Mouse (Mus musculus) heart, embryonic 14.5 days (tissue): ENCODE results near the gene Foxr1. TPM values are rescaled to one million over a fixed set of nuclear protein-coding genes. Genes with fewer than 3 reads are reported as not detected.
"Not testable (repeated sequence)": the region's sequence is repeated elsewhere in the genome, so short reads cannot be mapped to it uniquely, and the experiment has no call there.

ENCODE experiments used
- ATAC-seq: fragments of 200-750 bp; cut with Nextera tagmentation; 2 replicates; pipeline ENCODE4 v1.8.0; 2017; ENCODE audit warnings: low read depth, moderate TSS enrichment; ENCODE audit not compliant: insufficient number of reproducible peaks, insufficient read depth, low FRiP score
- H3K27ac ChIP-seq, 2 experiments: fragments of 200-500 bp in 1 of 2; fragments of 300-500 bp in 1 of 2; sonication (generic) in 1 of 2; replicated peaks in 1 of 2; 2 replicates each; pipeline ENCODE4 v1.5.1; 2012 to 2014; ENCODE audit warnings: low read depth in 2 of 2, low read length in 2 of 2, control low read depth in 1 of 2, mild to moderate bottlenecking in 1 of 2, mixed read lengths in 1 of 2; ENCODE audit not compliant: control insufficient read depth in 1 of 2, insufficient read depth in 1 of 2
- H3K27me3 ChIP-seq: fragments of 300-500 bp; sonication (generic); 2 replicates; pipeline ENCODE4 v1.6.1; 2014; ENCODE audit warnings: mild to moderate bottlenecking, low read length, control low read depth; ENCODE audit not compliant: control insufficient read depth, insufficient read depth
- H3K36me3 ChIP-seq: fragments of 300-500 bp; sonication (generic); 2 replicates; pipeline ENCODE4 v1.6.1; 2014; ENCODE audit warnings: mild to moderate bottlenecking, control low read depth, low read length, mixed read lengths; ENCODE audit not compliant: control insufficient read depth, insufficient read depth
- H3K4me1 ChIP-seq, 2 experiments: fragments of 200-500 bp in 1 of 2; fragments of 300-500 bp in 1 of 2; sonication (generic) in 1 of 2; 2 replicates each; pipeline ENCODE4 v1.6.1; 2012 to 2014; ENCODE audit warnings: low read length in 2 of 2, control low read depth in 1 of 2, mixed read lengths in 1 of 2; ENCODE audit not compliant: control insufficient read depth in 2 of 2, insufficient read depth in 2 of 2
- H3K4me2 ChIP-seq: fragments of 300-500 bp; sonication (generic); 2 replicates; pipeline ENCODE4 v1.6.1; 2014; ENCODE audit warnings: mild to moderate bottlenecking, low read length
- H3K4me3 ChIP-seq, 2 experiments: fragments of 200-500 bp in 1 of 2; fragments of 300-500 bp in 1 of 2; sonication (generic) in 1 of 2; 2 replicates each; pipeline ENCODE4 v1.5.1; 2012 to 2014; ENCODE audit warnings: low read length in 2 of 2, mild to moderate bottlenecking in 2 of 2, control low read depth in 1 of 2, low read depth in 1 of 2, moderate library complexity in 1 of 2; ENCODE audit not compliant: control insufficient read depth in 1 of 2, insufficient read depth in 1 of 2
- H3K9ac ChIP-seq: fragments of 300-500 bp; sonication (generic); 2 replicates; pipeline ENCODE4 v1.6.1; 2014; ENCODE audit warnings: mild to moderate bottlenecking, low read length
- H3K9me3 ChIP-seq: fragments of 300-500 bp; sonication (generic); 2 replicates; pipeline ENCODE4 v1.6.1; 2016; ENCODE audit warnings: low read length, control low read depth; ENCODE audit not compliant: control insufficient read depth
- WGBS: fragments of 180-500 bp; shearing (Covaris S2); extraction: QIAGEN DNeasy Blood & Tissue Kit; methylation state at CpG from one replicate; pipeline ENCODE4 v1.1.7; 2014; 5-methylcytosine and 5-hydroxymethylcytosine counted together
- polyA plus RNA-seq: library from polyadenylated mRNA; unstranded; fragments of >200 nt; fragmentation: Nextera tagmentation; extraction: Ambion mirVana; gene quantifications from 2 replicates; pipeline ENCODE4 v1.2.1, GENCODE M21; 2014

Gene Foxr1
- polyA plus RNA-seq, 1 experiment from 2014 or later, result not detected

DNA sequence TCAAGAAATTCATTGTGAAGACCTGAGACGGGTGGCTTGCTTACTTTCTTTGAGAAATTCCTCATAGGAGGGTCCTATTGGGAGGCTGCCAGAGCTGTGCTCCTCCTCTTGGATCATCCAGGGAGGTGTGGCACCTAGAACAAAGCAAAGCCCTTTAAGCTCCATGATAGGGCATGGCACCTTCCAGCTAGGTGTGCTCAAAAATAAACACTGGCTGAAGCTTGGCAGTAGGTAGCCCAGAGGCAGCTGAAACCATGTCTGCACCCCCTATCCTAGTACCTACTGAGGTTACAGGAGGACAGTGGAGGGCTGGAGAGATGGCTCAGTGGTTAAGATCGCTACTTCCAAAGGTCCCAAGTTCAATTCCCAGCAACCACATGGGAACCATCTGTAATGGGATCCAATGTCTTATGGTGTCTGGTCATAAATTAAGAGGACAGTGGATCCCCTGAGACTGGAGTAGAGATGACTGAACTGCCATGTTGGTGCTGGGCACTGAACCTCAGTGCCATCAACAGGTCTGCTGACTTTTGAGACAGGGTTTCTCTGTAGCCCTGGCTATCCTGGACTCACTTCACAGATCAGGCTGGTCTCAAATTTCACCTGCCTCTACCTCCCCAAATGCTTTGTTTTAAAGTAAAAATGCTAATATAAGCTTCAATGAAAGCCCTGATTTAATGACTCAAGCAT, 30.1 kb downstream of the Foxr1 start:
- H3K9ac ChIP-seq, result no peak overlapping the region
- no peak overlapping the region for H3K4me3 ChIP-seq
- 0 out of 4 replicates have a peak, but pooled peaks cover 0 to 4% of the 10 kb centered on the region in 2 experiments for H3K4me1 ChIP-seq
- peaks cover 68% of the 10 kb centered on the region for H3K36me3 ChIP-seq
- H3K9me3 ChIP-seq, result no peaks in the 10 kb centered on the region
- no peaks in the 10 kb centered on the region for H3K27me3 ChIP-seq
- 88% methylated on average over 2 of the region's 2 CpGs for WGBS
- no peak overlapping the region for H3K27ac ChIP-seq
- no peak for ATAC-seq
- H3K4me2 ChIP-seq, result no peak overlapping the region

DNA sequence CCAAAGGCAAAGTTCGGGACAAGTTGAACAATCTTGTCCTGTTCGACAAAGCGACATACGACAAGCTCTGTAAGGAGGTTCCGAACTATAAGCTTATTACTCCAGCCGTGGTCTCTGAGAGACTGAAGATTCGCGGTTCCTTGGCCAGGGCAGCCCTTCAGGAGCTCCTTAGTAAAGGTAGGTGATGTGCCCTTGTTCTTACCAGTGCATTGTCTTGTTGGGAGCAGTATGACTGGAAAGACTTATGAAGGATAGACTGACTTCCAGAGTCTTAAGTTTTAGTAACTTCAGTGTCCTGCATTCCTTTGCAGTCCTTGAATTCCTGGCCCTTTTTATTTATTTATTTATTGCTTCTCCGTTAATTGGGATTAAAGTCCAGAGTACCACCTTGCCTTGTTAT, 32.2 kb downstream of the Foxr1 start:
- ATAC-seq, H3K27me3 ChIP-seq, H3K9me3 ChIP-seq, H3K4me1 ChIP-seq, H3K27ac ChIP-seq: not testable (repeated sequence)
- Histone ChIP-seq H3K4me3 (peak overlapping the region; percentile 85 to 87; a peak in 3 of 4 replicates), H3K36me3 (peaks cover 72% of the 10 kb centered on the region), H3K9ac (peak overlapping the region; percentile 91), H3K4me2 (peak overlapping the region; percentile 76)
- WGBS, result 81% methylated on average over 9 of the region's 9 CpGs

DNA sequence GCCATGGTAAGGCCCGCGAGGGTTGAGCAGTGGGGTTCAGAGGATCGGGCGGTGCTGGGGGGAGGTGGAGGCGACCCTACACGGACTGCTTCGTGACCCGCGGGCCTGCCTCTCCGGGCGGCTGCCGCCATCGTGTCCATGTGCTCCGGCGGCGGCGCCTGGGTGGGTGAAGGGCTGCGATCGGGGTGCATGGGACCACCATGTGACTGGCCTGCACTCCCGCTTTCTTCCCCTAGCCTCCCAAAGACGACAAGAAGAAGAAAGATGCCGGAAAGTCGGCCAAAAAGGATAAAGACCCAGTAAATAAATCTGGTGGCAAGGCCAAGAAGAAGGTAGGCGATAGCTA, 33.2 kb downstream of the Foxr1 start:
- Histone ChIP-seq H3K4me2 (peak overlapping the region; percentile 76), H3K36me3 (peaks cover 72% of the 10 kb centered on the region), H3K4me1 (0 out of 4 replicates have a peak, but pooled peaks cover 0 to 4% of the 10 kb centered on the region in 2 experiments), H3K27ac (peak overlapping the region; percentile 94 to 97), H3K27me3 (no peaks in the 10 kb centered on the region), H3K9ac (peak overlapping the region; percentile 91), H3K9me3 (no peaks in the 10 kb centered on the region), H3K4me3 (peak overlapping the region; percentile 85 to 87)
- no peak for ATAC-seq
- WGBS, result under 1% methylated on average over 24 of the region's 24 CpGs

GRCm38 (mm10) chr9:44406906-44407751, 33.8 kb downstream of the Foxr1 start, which contains the start of the genes Rps25 and Trappc4:
TSS of gene Rps25 (plus strand) at chr9:44407139.
TSS of gene Trappc4 (minus strand) at chr9:44407600.
- 0 out of 4 replicates have a peak, but pooled peaks cover 0 to 4% of the 10 kb centered on the region in 2 experiments for H3K4me1 ChIP-seq
- peak; percentile 93 for ATAC-seq
- H3K9me3 ChIP-seq, result no peaks in the 10 kb centered on the region
- peak within 1 kb of the TSS; percentile 86 for H3K4me2 ChIP-seq
- peak within 1 kb of the TSS; percentile 85 to 87 for H3K4me3 ChIP-seq
- H3K27ac ChIP-seq, result peak within 1 kb of the TSS; percentile 94 to 97
- peaks cover 72% of the 10 kb centered on the region for H3K36me3 ChIP-seq
- WGBS, result under 1% methylated on average over 51 of the region's 51 CpGs
- peak within 1 kb of the TSS; percentile 91 for H3K9ac ChIP-seq
- no peaks in the 10 kb centered on the region for H3K27me3 ChIP-seq

DNA sequence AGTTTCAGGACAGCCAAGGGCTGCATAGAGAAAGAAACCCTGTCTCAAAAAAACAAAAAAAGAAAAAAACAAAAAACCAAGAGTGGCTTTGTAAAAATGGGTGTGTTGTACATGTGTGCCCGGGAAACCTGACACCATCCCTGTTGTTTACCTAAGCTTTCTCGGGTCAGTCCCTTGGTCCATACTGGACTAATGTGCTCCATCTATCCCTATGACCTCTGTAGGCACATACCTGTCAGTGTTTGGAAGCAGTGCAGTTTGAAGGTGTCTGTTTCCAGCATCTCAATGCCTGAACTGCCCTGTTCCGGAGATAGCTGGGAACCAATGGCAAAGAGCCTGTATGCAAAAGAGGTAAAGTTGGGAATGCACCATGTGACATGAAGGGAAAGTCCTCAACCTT, 35.9 kb downstream of the Foxr1 start:
- no peak overlapping the region for H3K27ac ChIP-seq
- no peaks in the 10 kb centered on the region for H3K9me3 ChIP-seq
- H3K4me2 ChIP-seq, result no peak overlapping the region
- 84% methylated on average over 3 of the region's 3 CpGs for WGBS
- H3K27me3 ChIP-seq, result no peaks in the 10 kb centered on the region
- H3K36me3 ChIP-seq, result peaks cover 72% of the 10 kb centered on the region
- H3K4me1 ChIP-seq, result peaks cover 9 to 16% of the 10 kb centered on the region in 2 experiments
- ATAC-seq, result no peak
- no peak overlapping the region for H3K9ac ChIP-seq
- no peak overlapping the region for H3K4me3 ChIP-seq

DNA sequence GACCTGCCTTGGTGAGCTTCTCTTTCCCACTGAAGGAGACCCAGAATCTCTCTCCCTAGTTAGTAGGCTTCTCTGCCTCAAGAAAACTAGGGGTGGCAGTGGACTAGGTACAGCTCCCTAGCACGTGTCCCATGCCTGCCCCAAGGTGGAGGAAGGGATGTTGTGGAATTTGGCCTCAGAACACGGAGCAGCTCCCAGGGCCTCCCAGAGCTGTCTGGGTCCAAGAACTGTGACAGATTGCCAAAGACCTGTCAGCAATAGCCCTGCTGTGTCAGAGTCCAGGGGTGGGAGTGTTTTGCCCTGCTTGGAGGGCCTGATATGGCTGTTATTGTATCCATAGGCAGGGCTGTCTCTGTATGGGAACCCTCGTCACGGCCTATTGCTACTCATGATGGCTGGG, 39.9 kb downstream of the Foxr1 start:
- peak; percentile 18; the same call in 1 of the 2 replicates for ATAC-seq
- Histone ChIP-seq H3K27me3 (no peaks in the 10 kb centered on the region), H3K4me2 (no peak overlapping the region; the same call in 1 of the 2 replicates), H3K27ac (peak overlapping the region; percentile 19 to 73; a peak in 3 of 4 replicates), H3K9ac (peak overlapping the region; percentile 44; the same call in 1 of the 2 replicates), H3K36me3 (peaks cover 73% of the 10 kb centered on the region), H3K4me3 (no peak overlapping the region), H3K4me1 (peaks cover 13 to 34% of the 10 kb centered on the region in 2 experiments), H3K9me3 (no peaks in the 10 kb centered on the region)
- 31% methylated on average over 4 of the region's 4 CpGs for WGBS

DNA sequence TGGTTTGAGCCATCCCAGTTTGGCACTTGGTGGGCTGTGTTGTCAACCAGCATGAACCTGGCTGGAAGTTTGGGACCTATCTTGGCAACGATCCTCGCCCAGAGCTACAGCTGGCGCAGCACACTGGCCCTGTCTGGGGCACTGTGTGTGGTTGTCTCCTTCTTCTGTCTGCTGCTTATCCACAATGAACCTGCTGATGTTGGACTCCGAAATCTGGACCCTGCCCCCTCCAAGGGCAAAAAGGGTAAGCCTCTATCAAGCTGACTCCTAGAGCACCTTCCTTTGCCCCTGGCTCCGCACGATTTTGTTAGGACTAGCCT, 41.2 kb downstream of the Foxr1 start:
- Histone ChIP-seq H3K36me3 (peaks cover 64% of the 10 kb centered on the region), H3K4me1 (peaks cover 13 to 34% of the 10 kb centered on the region in 2 experiments), H3K4me3 (no peak overlapping the region), H3K9me3 (no peaks in the 10 kb centered on the region), H3K4me2 (no peak overlapping the region), H3K9ac (no peak overlapping the region), H3K27ac (no peak overlapping the region), H3K27me3 (no peaks in the 10 kb centered on the region)
- WGBS, result 86% methylated on average over 6 of the region's 6 CpGs
- ATAC-seq, result no peak
